Mouse (Mus musculus) stomach, postnatal 0 days (tissue): ENCODE data around the gene Rxrb.
"Not testable (repeated sequence)": the region's sequence is repeated elsewhere in the genome, so short reads cannot be mapped to it uniquely, and the experiment has no call there.

Experiments
- CTCF ChIP-seq: IDR thresholded peaks from 2 replicates; pipeline ENCODE4 v1.5.1; 2016; ENCODE audit warnings: antibody characterized with exemption, low read depth, mild to moderate bottlenecking, moderate library complexity
- EP300 ChIP-seq: optimal IDR thresholded peaks from 2 replicates; pipeline ENCODE3; 2016; ENCODE audit warnings: antibody characterized with exemption

DNA sequence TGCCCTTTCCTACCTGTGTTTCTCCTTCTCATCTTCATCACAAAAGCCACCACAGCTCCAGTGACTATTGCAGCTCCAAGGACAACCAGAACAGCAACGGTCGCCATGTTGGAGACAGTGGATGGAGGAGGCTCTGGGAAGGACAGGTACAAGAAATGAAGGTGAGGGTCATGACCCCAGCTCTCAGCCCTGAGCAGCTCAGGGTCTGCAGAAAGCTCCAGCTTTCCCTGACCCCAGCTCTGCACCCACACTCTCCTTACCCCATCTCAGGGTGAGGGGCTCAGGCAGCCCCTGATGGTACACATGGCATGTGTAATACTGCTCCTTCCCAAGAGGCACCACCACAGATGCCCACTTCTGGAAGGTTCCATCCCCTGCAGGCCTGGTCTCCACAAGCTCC, 34.6 kb upstream of the Rxrb start:
- TF ChIP-seq CTCF, EP300: not testable (repeated sequence)
